Mouse (Mus musculus): ENCODE measurements around the gene Ccr9. TPM values are rescaled to one million over a fixed set of nuclear protein-coding genes. Genes with fewer than 3 reads are reported as not detected.
"Not testable (repeated sequence)": the region's sequence is repeated elsewhere in the genome, so short reads cannot be mapped to it uniquely, and the experiment has no call there.

Gene Ccr9
- polyA plus RNA-seq, 1 experiment, result 0.20 TPM

DNA sequence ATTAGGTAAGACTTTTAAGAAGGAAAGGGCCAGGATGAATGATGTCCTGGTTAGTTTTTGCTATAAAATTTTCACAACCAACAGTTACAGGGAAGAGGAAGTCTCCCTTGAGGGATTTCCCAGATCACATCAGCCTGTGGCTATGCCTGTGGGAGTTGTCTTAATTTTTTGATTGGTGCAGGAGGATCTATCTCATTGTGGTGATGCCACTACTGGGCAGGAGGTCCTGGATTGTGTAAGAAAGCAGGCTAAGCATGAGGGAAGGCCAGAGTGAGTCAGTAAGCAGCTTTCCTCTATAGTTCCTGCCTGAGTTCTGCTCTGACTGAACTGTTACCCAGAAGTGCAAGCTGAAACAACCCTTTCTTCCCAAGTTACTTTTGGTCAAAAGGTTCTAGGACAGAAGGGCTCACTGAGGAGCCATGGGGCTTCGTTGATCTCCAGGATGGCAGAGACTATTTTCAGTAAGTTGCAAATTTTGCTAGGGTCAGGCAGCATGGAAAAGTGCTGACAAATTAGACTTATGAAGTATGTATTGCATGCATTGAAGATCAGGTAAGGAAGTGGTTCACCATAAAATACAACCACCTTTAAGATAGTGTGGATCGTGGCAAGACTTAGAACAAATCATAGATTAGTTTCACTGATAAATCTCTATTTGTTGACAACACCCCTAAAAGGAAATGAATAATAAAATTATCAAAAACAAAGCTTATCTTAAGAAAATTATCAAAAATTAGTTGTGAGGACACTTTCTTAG, 44.7 kb downstream of the Ccr9 start:
- no peak for DNase-seq
- no peak for TF ChIP-seq POLR2A (IDR thresholded peaks at IDR 0.05; ENCODE audit: borderline replicate concordance, insufficient read depth, low read length)
- no peak for TF ChIP-seq CTCF (IDR thresholded peaks at IDR 0.05; ENCODE audit: borderline replicate concordance, insufficient read depth, low read depth, low read length)
- Histone ChIP-seq H3K4me1 (ENCODE audit: control insufficient read depth, insufficient read depth, low read length) (no peaks in the 10 kb centered on the region), H3K27me3 (ENCODE audit: control insufficient read depth, insufficient read depth, low read length) (no peaks in the 10 kb centered on the region), H3K27ac (ENCODE audit: insufficient read depth, low read length) (no peak overlapping the region), H3K4me3 (replicated peaks; ENCODE audit: insufficient read depth, low read depth, low read length) (no peak overlapping the region)
- 67% methylated on average over 2 of the region's 2 CpGs for WGBS

DNA sequence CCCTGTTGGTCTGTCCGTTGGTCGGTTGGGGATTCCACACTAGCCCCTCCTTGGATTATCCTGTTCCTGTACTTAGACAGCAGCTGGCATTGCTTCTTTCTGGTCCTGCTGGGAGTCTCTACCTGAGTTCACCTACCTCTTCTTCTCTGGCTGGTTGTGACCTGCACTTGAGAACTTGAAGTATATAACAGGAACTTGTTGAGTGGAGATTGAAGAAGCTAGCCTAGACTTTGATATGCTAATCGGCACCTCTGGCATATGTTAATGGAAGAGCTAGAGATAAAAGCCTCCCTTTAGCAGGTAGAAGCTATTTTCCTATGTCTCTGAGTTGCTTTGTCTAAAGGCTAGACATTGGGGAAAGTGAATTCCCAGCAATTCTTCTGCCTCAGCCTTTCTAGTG, 53.0 kb downstream of the Ccr9 start:
- TF ChIP-seq POLR2A (IDR thresholded peaks at IDR 0.05; ENCODE audit: borderline replicate concordance, insufficient read depth, low read length) (no peak), CTCF (IDR thresholded peaks at IDR 0.05; ENCODE audit: borderline replicate concordance, insufficient read depth, low read depth, low read length) (no peak)
- Histone ChIP-seq H3K4me3 (replicated peaks; ENCODE audit: insufficient read depth, low read depth, low read length) (no peak overlapping the region), H3K4me1 (ENCODE audit: control insufficient read depth, insufficient read depth, low read length) (no peaks in the 10 kb centered on the region), H3K27me3 (ENCODE audit: control insufficient read depth, insufficient read depth, low read length) (no peaks in the 10 kb centered on the region; the same call in 1 of the 2 replicates), H3K27ac (ENCODE audit: insufficient read depth, low read length) (no peak overlapping the region)
- DNase-seq, result no peak
- WGBS, result 86% methylated on average over 3 of the region's 3 CpGs

DNA sequence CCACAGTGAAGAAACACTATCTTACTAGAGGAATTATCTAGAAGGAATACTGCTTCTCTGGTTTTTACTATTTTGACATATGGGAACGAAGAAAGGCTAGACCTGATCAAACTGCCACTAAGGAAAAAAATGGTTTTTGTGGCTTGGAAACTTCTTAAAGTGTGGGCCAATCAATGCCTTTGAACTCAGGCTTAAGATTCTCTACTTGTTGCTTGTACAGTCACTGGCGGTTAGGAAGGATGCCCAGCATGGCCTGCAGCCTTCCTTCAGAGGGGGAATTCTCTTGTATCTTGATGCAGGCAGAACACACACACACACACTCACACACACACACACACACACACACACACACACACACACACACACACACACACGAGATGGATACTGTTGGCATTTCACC, 55.9 kb downstream of the Ccr9 start:
- H3K4me3 ChIP-seq (replicated peaks; ENCODE audit: insufficient read depth, low read depth, low read length), result no peak overlapping the region
- no peaks in the 10 kb centered on the region for H3K4me1 ChIP-seq (ENCODE audit: control insufficient read depth, insufficient read depth, low read length)
- DNase-seq, result no peak
- TF ChIP-seq CTCF (IDR thresholded peaks at IDR 0.05; ENCODE audit: borderline replicate concordance, insufficient read depth, low read depth, low read length) (no peak), POLR2A (IDR thresholded peaks at IDR 0.05; ENCODE audit: borderline replicate concordance, insufficient read depth, low read length) (no peak)
- no peak overlapping the region for H3K27ac ChIP-seq (ENCODE audit: insufficient read depth, low read length)
- 70% methylated on average over 3 of the region's 3 CpGs for WGBS
- H3K27me3 ChIP-seq (ENCODE audit: control insufficient read depth, insufficient read depth, low read length), result no peaks in the 10 kb centered on the region; the same call in 1 of the 2 replicates

DNA sequence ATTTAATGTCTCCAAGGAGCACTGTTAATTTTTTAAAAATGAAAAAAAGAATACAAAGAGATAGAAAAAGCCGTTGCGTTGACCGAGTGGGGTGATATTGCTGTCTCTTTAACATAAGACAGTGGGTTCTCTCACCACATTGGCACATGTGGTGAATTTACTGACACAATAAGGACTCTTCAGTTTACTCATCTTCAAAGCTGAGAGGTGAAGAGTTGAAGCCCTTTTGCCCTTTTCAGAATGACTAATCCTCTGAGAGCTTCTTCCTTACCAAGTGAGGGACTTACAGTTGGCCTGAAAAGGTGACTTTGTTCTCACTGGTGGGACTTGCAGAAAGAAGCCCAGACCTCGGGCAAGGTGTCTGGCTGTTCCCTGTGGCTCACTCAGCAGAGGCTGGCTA, 62.6 kb downstream of the Ccr9 start:
- Histone ChIP-seq H3K4me3 (replicated peaks; ENCODE audit: insufficient read depth, low read depth, low read length) (no peak overlapping the region), H3K4me1 (ENCODE audit: control insufficient read depth, insufficient read depth, low read length) (no peaks in the 10 kb centered on the region), H3K27me3 (ENCODE audit: control insufficient read depth, insufficient read depth, low read length) (no peaks in the 10 kb centered on the region), H3K27ac (ENCODE audit: insufficient read depth, low read length) (no peak overlapping the region)
- no peak for DNase-seq
- WGBS, result 84% methylated on average over 4 of the region's 4 CpGs
- no peak for TF ChIP-seq CTCF (IDR thresholded peaks at IDR 0.05; ENCODE audit: borderline replicate concordance, insufficient read depth, low read depth, low read length)
- TF ChIP-seq POLR2A (IDR thresholded peaks at IDR 0.05; ENCODE audit: borderline replicate concordance, insufficient read depth, low read length), result no peak

DNA sequence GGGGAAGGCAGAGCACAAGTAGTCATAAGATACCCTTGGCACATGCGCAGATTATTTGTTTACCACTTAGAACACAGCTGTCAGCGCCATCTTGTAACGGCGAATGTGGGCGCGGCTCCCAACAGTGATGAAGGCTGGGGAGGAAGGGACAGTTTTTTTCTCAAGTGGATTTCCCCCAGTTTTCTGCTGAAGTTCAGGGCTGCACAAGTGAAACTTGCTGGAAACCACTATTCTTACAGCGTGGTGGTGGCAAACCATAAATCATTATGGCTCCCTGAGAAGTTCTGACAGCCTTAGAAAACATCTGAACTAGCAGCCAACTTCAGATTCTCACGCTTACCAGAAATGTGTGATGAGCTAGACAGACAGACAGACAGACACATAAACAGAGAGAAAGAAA, 71.4 kb downstream of the Ccr9 start:
- H3K4me1 ChIP-seq (ENCODE audit: control insufficient read depth, insufficient read depth, low read length); H3K27me3 ChIP-seq (ENCODE audit: control insufficient read depth, insufficient read depth, low read length); DNase-seq; H3K27ac ChIP-seq (ENCODE audit: insufficient read depth, low read length); H3K4me3 ChIP-seq (replicated peaks; ENCODE audit: insufficient read depth, low read depth, low read length): not testable (repeated sequence)
- WGBS, result 90% methylated on average over 8 of the region's 8 CpGs

DNA sequence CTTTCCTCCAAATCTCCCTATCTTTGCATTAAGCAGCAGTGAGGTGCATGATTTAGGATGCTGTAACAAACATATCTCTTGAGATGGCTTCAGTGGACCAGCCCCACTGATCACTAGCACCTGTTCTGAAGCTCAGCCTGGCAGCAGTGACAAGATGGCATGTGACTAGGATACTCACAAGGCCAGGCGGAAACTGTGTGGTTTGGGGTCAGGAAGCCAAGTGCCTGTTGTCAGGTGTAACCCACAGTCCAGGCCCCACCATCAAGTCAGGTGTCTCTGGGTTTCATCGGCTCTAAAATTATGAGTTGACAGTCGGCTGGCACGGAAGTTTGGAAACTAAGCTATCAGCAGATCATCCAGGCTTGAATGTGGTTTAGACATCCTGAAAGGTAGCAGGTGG, 76.1 kb downstream of the Ccr9 start:
- TF ChIP-seq CTCF (IDR thresholded peaks at IDR 0.05; ENCODE audit: borderline replicate concordance, insufficient read depth, low read depth, low read length), result no peak
- no peak for TF ChIP-seq POLR2A (IDR thresholded peaks at IDR 0.05; ENCODE audit: borderline replicate concordance, insufficient read depth, low read length)
- no peaks in the 10 kb centered on the region for H3K27me3 ChIP-seq (ENCODE audit: control insufficient read depth, insufficient read depth, low read length)
- DNase-seq, result no peak
- no peak overlapping the region for H3K27ac ChIP-seq (ENCODE audit: insufficient read depth, low read length)
- 90% methylated on average over 4 of the region's 4 CpGs for WGBS
- no peak overlapping the region for H3K4me3 ChIP-seq (replicated peaks; ENCODE audit: insufficient read depth, low read depth, low read length)
- H3K4me1 ChIP-seq (ENCODE audit: control insufficient read depth, insufficient read depth, low read length), result no peaks in the 10 kb centered on the region

DNA sequence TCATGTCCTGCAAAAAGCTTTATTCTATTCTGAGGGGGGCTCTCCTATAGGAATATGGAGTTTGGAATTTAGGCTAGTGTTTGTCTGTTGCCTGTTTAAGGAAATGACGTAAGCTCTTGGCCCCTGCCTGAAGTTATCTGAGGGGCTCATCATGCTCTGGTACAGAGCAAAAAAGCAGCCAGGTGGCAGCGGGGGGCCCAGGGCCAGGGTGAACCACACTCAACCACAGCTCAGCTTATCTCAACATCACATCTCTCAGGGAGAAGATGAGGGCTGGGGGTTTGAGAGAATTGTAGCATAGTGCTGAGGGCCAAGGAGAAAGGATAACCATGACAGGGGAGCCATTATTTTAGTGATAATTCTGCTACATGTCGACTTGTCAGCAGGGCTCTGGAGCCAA, 78.5 kb downstream of the Ccr9 start:
- no peak for TF ChIP-seq CTCF (IDR thresholded peaks at IDR 0.05; ENCODE audit: borderline replicate concordance, insufficient read depth, low read depth, low read length)
- TF ChIP-seq POLR2A (IDR thresholded peaks at IDR 0.05; ENCODE audit: borderline replicate concordance, insufficient read depth, low read length), result no peak

DNA sequence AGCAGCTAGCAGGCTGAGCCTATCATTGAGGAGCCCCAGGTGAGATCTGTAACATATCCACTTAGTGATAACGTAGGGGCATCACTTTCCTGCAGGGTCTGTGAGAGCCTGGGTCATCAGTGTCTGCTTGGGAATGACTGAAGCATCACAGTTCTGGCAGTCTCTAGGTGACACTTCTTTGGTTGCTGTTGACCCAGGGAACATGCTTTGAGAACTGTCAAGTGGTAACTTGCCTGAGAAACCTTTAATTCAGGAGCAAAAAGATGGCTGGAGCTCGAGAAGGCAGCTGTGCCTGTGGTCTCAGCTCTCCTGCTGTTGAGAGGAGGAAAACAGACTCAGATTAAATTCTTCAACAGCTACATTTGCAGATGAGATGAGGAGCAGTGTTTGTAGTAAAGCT, 79.1 kb downstream of the Ccr9 start:
- Histone ChIP-seq H3K4me1 (ENCODE audit: control insufficient read depth, insufficient read depth, low read length) (no peaks in the 10 kb centered on the region), H3K27ac (ENCODE audit: insufficient read depth, low read length) (no peak overlapping the region), H3K4me3 (replicated peaks; ENCODE audit: insufficient read depth, low read depth, low read length) (no peak overlapping the region), H3K27me3 (ENCODE audit: control insufficient read depth, insufficient read depth, low read length) (no peaks in the 10 kb centered on the region)
- TF ChIP-seq CTCF (IDR thresholded peaks at IDR 0.05; ENCODE audit: borderline replicate concordance, insufficient read depth, low read depth, low read length) (no peak), POLR2A (IDR thresholded peaks at IDR 0.05; ENCODE audit: borderline replicate concordance, insufficient read depth, low read length) (no peak)
- DNase-seq, result no peak
- WGBS, result 46% methylated on average over 2 of the region's 2 CpGs

More for the DNA sequence above, 78.5 kb downstream of the Ccr9 start:
- no peak for DNase-seq
- Histone ChIP-seq H3K27me3 (ENCODE audit: control insufficient read depth, insufficient read depth, low read length) (no peaks in the 10 kb centered on the region), H3K27ac (ENCODE audit: insufficient read depth, low read length) (no peak overlapping the region), H3K4me1 (ENCODE audit: control insufficient read depth, insufficient read depth, low read length) (no peaks in the 10 kb centered on the region), H3K4me3 (replicated peaks; ENCODE audit: insufficient read depth, low read depth, low read length) (no peak overlapping the region)
- WGBS, result 80% methylated on average over 3 of the region's 3 CpGs

All from cerebellum, adult 2 months (tissue).